Mouse (Mus musculus) ES-E14 (cell line): ENCODE results near the gene Fbxo7.

Source experiments
- CHD2 ChIP-seq: IDR thresholded peaks from 2 replicates; pipeline ENCODE4 v1.6.1; 2014; ENCODE audit warnings: mild to moderate bottlenecking, low read depth, low read length, inconsistent platforms
- HCFC1 ChIP-seq: IDR thresholded peaks from 2 replicates; pipeline ENCODE4 v1.6.1; 2012; ENCODE audit warnings: low read length, inconsistent platforms, borderline replicate concordance; ENCODE audit not compliant: insufficient read depth
- MAFK ChIP-seq: IDR thresholded peaks from 2 replicates; pipeline ENCODE4 v1.6.1; 2014; ENCODE audit warnings: mild to moderate bottlenecking, low read depth, low read length, inconsistent platforms; ENCODE audit not compliant: insufficient read depth
- ZC3H11A ChIP-seq: IDR thresholded peaks from 2 replicates; pipeline ENCODE4 v1.6.1; 2012; ENCODE audit warnings: low read depth, mild to moderate bottlenecking, inconsistent platforms, low read length, borderline replicate concordance
- ZNF384 ChIP-seq: IDR thresholded peaks from 2 replicates; pipeline ENCODE4 v1.6.1; 2012; ENCODE audit warnings: low read depth, low read length, inconsistent platforms

DNA sequence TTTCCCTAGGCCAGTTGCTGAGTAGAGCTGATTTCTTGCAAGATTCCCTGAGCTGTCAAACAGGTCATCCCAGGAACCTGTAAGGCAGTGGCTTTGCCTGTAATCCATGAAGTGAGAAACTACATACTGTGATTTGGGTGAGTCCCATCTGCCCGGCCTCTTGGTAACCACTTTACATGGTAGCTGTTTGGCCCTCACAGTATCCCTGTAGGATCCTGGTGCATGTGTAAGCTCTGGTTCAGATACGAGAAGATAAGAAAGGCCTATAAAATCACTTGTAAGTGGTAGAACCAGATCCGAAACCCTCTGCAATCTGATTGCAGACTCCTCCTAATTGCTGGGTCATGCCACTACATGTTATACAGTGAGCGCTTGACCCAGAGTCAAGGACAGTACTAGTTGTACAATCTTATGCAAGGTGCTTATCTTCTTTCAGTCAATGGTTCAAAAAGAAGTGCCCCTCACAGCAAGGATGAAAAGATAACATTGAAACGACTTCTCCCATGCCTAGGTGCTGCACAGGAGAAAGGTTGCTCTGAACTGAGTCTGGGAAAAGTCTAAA, 27.1 kb upstream of the Fbxo7 start:
- TF ChIP-seq ZNF384: no peak
- TF ChIP-seq MAFK: no peak
- TF ChIP-seq CHD2: no peak
- no peak for TF ChIP-seq HCFC1
- TF ChIP-seq ZC3H11A: no peak
